Mouse (Mus musculus): Measurements from ENCODE around the gene Pcif1.

DNA sequence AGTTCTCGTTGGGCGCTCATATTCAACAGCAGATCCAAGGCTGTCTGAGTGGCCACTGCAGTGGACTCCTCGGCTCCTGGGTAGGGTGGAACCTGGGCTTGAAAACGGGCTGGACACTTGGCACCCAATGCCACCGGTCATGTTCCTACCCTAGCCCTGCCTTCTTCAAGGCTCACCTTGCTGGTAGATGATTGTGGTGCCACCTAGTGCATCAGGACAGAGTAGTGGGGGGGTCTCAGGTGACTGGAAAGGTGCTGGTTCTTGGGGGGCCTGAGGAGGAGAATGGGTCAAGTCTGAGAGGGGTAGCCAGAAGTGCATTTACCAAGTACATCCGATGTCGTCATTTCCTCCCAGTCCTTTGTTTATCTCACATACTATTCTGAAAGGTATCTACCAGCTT, 18.9 kb downstream of the Pcif1 start:
- TF ChIP-seq NRF1 (IDR thresholded peaks at IDR 0.05; ENCODE audit: low read depth, low read length) (no peak), CTCF (conservative IDR thresholded peaks at IDR 0.05 in 1 of 2, IDR thresholded peaks at IDR 0.05 in 1 of 2; ENCODE audit: low read depth in 2 of 2, low read length in 2 of 2) (no peak), CHD2 (IDR thresholded peaks at IDR 0.05; ENCODE audit: low read length) (no peak), EP300 (IDR thresholded peaks at IDR 0.05; ENCODE audit: low read length) (no peak), ZNF384 (IDR thresholded peaks at IDR 0.05; ENCODE audit: low read depth, low read length) (no peak), MAX (IDR thresholded peaks at IDR 0.05; ENCODE audit: low read length) (no peak), POLR2A (IDR thresholded peaks at IDR 0.05; ENCODE audit: low read depth, low read length) (no peak), HCFC1 (IDR thresholded peaks at IDR 0.05; ENCODE audit: low read depth, low read length) (no peak), USF1 (IDR thresholded peaks at IDR 0.05; ENCODE audit: low read depth, low read length) (no peak)

Measured in CH12.LX (cell line).